Mouse (Mus musculus) cerebral cortex, adult 2 months (tissue): ENCODE results near the gene Tfap4.

Source experiments
- WGBS: fragments of 180-500 bp; shearing (Covaris S2); methylation state at CpG from one replicate; pipeline ENCODE4 v1.1.7; 2018; 5-methylcytosine and 5-hydroxymethylcytosine counted together

The Tfap4 gene

DNA sequence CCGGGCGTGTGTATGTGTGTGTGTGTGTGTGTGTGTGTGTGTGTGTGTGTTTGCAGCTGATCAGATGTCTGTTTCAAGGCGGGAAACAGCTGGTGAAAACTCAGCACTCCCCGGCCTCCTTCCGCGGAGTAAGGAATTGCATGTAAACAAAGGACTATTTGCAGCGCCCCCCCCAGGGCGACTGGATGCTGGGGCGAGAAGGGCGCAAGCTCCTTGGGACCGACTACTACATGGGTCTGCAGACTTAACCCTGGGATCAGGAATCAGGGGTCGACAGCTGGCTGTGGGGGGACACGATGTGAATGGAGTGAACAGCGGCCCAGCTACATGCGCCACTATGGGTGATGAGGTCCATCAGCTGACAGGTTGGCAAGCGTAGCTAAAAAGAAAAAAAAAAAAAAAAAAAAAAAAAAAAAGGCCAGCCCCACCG is at the start of gene Tfap4:
TSS of gene Tfap4 (minus strand) at position 140 of the 430 bp plus-strand sequence.
- 0% methylated on average over 17 of the region's 17 CpGs for WGBS

DNA sequence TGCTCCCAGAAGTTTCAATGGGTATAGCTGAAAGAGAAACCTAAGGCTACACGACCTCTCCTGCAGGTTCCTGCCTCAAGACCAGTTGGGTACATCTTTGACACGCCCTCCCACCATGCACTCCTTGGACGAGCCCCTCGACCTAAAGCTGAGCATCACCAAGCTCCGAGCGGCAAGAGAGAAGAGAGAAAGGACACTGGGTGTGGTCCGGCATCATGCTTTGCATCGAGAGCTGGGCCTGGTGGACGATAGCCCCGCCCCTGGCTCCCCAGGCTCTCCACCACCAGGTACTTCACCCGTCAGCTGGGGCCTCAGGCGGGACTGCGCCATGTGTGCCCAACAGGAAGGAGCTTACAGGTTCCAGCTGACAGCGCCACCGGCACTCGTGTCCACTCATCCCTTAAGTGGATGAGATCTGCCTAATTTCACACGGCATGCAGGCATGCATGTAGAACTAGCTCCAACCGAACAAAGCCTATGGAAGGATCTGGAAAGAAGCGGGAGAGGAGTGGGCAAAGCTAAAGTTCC is 48.9 kb upstream of the Tfap4 start:
- 90% methylated on average over 19 of the region's 19 CpGs for WGBS

DNA sequence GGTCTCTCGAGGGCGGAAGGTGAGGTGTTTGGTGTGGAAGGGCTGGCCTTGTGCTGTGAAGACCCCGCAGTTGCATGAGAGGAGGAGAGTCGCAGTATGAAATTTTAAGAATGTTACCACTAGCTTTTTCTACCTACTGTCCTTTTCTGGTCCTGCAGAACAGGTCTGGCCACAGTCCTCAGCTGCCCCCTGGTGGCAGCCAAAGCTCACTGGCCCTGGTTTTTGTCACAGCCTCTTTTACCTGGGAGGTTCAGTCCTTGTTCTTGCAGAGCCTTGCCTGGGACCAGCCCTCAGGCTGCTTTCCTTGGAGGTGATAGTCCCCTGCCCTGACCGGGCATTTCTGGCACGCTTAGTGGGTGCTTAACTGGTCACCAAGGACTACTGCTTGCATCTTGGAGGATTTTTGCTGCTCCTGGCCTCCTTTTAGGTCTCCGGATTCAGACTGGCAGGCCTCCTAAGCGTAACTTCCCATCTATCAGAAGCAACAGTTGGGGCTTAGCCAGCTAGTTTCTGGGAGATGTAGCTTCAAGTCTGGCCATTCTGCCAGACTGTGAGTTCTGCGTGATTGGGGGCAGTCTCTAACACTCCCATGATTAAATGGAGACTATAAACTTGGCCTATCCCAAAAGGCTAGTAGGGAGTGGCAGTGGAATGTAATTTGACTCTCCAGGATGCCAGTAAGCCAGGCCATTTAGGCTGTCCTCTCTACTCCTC is 48.3 kb upstream of the Tfap4 start:
- 50% methylated on average over 9 of the region's 9 CpGs for WGBS

DNA sequence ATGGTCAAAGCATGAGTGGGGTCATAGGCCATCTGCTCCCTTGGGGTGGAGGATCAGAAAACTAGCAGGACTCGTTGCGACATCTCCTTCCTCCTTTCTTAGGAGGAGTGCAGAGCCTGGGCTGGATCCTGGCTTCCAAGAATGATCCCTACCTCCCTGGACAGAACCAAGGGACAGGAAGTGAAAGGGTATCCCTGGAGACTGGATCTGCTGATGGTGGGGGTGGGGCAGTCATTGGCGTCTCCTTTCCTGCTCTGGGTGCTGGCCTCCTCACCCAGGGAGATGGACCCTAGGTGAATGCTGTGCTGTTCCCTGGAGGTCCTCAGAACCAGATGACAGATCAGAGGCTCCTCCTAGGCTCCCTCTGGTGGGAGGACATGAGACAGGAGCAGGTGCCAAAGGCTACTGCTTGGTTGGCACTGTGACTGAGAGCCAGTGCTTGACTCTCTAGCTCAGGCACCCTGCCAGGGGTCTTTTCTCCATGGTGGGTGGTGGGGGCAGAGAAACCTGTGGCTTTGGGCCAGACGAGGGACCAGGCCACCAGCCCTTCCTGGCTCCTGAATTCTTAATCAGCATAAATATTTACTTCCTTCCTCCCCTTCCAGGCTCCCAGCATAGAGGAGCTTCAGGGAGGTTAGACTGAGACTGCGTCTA is 46.9 kb upstream of the Tfap4 start:
- WGBS, result 40% methylated on average over 5 of the region's 5 CpGs

GRCm38 (mm10) chr16:4605514-4606131 is 46.0 kb upstream of the Tfap4 start:
- 74% methylated on average over 13 of the region's 13 CpGs for WGBS

DNA sequence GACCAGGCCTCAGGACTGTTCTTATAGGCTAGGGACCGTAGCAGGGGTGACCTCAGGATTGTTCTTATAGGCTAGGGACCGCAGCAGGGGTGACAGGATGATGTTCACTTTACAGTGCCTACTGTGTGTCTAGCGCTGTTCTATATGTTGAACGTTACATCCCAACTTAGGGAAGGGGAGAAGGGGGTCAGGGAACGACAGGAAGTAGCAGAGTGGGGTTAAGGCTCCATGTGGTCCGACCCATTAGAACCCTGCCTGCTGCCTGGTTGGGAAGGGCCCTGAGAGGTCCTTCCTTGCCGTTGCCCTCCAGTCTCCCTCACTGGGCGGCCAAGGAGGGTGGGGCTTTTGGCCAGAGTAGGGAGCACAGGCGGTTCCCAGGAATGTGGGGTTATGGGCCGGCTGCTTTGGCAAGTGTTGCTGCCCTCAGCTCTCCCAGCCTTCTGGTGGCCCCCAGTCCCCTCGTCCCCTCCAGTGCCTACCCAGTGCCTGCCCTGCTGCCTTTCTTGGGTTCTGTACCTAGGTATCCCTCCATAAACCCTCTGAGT is 44.7 kb upstream of the Tfap4 start:
- 77% methylated on average over 11 of the region's 11 CpGs for WGBS

GRCm38 (mm10) chr16:4603453-4603837 is 43.8 kb upstream of the Tfap4 start:
- WGBS, result 82% methylated on average over 1 of the region's 1 CpGs

DNA sequence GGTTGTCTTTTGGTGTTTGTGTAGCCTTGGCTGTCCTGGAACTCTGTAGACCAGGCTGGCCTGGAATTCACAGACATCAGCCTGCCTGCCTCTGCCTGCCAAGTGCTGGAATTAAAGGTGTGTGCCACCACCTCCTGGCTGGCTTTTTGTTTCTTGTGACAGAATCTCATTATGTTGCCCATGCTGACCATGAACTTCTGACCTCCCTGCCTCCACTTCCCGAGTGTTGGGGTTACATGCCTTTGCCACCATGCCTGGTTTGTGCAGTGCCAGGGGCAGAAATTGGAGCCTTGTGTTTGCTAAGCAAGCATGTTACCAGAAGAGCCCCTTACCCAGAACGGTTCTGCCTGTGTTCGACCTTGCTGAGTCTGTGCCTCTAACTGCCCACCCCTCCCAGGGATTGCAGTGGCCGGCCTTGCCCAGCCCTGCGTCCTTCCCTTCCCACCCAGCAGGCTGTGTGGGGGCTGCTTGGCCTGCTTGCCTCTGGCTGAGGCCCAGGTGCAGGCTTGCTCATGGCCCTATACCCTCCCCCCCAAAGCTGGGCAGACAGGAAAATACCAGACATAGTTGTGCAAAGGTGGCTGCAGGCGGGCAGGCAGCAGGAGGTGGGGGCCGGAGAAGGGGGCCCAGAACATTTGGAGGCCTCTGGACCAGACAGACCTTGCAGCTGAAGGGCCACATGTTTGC is 43.3 kb upstream of the Tfap4 start:
- WGBS, result 44% methylated on average over 7 of the region's 7 CpGs

DNA sequence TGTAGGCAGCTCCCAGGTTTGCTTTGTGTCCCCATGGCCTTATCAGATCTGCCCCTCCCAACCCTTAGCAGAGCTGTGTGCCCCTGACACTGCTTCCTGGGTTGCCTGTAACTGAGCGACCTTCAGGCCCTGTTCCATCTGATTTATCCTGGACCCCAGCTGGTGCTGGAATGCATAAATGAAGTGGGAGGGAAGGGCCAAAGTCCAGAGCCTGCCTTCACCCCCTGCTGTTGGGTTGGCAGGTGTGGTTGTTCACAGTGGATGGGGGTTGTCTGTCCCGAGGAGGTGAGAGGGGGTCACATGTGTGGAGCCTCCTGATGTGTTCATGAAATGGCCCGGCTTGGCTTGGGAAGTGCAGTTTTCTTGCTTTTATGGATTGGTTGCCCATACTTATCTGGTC is 42.5 kb upstream of the Tfap4 start:
- 43% methylated on average over 3 of the region's 3 CpGs for WGBS

GRCm38 (mm10) chr16:4600701-4601310 is 41.2 kb upstream of the Tfap4 start:
- WGBS, result 90% methylated on average over 9 of the region's 9 CpGs

- WGBS, result 84% methylated on average over 3 of the region's 3 CpGs
These were observed 40.0 kb upstream of the Tfap4 start for GRCm38 (mm10) chr16:4599616-4600015.

GRCm38 (mm10) chr16:4598891-4599543 is 39.4 kb upstream of the Tfap4 start:
- 27% methylated on average over 6 of the region's 6 CpGs for WGBS

DNA sequence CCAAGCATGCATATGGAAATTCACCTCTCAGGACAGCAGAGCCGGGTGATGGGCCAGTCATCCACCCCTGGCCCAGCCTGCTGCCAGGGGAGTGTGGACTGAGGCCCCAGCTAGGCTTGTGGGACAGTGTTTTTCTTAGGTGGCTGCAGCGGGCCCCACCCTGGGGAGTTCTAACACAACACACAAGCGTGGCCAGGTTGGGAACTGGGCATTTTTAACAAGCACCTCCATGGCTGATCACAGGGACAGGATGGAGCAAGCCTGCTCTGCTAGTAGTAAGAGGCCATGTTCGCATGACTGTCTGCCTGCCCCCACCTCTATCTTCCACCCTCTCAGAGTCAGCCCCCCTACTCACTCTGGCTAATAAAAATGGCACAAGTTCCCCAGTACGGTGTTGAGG is 38.4 kb upstream of the Tfap4 start:
- WGBS, result 83% methylated on average over 5 of the region's 5 CpGs

DNA sequence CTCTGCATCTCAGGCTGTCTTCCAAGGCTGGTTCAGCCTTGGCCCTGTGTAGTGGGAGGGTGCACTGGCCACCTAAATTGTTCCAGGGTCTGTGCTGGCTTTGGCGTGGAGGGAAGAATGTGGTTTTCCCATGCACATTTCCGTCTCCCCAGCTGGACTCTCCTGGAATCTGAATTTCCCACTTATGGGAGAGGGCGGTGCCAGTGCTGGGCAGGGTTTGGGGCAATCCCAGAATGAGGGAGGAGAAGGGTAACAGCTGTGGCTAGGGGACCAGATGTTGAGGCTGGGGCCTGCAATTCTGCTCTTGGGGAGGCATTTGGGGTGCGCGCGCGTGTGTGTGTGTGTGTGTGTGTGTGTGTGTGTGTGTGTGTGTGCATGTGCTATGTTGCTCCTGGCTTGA is 37.6 kb upstream of the Tfap4 start:
- 75% methylated on average over 7 of the region's 7 CpGs for WGBS

GRCm38 (mm10) chr16:4596836-4597235 is 37.2 kb upstream of the Tfap4 start:
- 52% methylated on average over 2 of the region's 2 CpGs for WGBS

DNA sequence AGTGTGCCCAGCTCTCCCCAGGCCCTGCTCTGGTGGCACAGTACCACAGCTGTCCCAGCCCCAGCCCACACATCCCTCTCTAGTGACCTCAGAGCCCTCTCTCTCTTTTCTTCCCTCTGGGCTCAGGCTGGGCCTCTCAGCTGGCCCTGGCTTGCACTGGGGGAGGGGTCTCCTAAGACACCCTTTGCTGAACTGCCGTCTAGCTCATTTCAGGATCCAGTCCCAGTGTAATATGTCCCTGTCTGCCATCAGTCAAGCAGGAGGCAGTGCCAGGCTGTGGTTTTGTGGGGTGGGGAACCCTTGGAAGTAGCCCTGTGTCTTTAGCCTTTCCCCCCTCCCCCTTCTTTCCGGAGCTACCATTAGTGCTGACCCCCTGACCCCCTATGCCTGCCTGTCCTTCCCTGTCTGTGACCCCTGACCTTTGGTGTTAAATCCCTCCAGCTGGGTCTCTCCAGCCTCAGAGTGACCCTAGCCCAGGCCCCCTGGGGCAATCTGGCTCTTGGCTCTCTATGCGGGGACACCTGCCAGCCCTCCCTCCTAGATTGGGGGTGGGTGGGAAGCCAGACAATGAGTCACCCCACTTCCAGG is 36.6 kb upstream of the Tfap4 start:
- 30% methylated on average over 3 of the region's 3 CpGs for WGBS

- WGBS, result 17% methylated on average over 5 of the region's 5 CpGs
These were observed 35.9 kb upstream of the Tfap4 start for GRCm38 (mm10) chr16:4595527-4595963.

- 1% methylated on average over 50 of the region's 52 CpGs for WGBS
These were observed 35.3 kb upstream of the Tfap4 start for GRCm38 (mm10) chr16:4594814-4595526.

DNA sequence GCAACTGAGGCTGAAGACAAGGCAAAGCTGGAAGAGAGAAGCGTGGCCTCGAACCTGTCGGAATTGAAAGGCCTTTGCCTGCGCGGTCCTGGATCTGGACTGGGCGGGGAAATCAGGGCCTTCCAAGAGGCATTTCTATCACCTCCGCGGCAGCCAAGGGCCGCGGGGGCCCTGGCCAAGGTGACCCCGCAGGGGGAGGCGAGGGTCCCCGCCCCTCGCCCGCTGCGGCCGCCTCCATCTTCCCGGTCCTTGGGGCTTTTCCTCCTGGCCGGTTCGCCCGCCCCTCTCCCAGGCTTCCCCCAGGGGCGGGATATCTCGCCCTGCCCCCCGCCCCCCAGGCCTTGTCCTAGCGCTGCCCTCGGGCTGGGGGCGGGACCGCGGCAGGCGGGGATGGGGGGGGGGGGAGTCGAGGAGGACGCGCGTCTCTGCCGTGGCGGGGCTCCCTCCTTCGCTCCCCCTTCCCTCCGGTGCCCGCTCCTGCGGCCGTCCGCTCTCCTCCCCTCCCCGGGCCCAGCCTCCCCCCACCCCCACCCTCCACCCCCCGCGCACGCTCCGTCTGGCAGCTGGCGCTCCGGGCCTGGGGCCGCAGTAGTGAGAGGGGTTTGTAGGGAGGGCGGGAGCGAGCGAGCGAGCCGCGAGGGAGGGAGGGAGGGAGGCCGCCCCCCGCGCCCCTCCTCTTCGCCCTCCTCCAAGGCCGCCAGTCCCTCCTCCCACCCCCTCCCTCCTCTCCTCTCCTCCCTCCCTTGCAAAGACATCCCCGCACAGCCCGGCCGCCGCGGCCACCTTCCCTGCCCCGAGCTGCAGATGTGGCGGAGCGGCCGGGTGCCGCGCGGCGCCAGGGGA is 34.5 kb upstream of the Tfap4 start, which contains the start of gene Glis2:
TSS of gene Glis2 (plus strand) at position 743 of the 843 bp plus-strand sequence.
- 3% methylated on average over 40 of the region's 74 CpGs for WGBS
